Mouse (Mus musculus) CH12.LX (cell line): ENCODE data around the gene Pdia3. TPM values are rescaled to one million over a fixed set of nuclear protein-coding genes. Genes with fewer than 3 reads are reported as not detected.

Experiments used
- DNase-seq: peaks from one replicate; pipeline ENCODE4 v3.0.0-alpha.2; 2013; ENCODE audit errors: extremely low read depth
- H3K27ac ChIP-seq: 2 replicates; pipeline ENCODE4 v1.5.1; 2012; ENCODE audit warnings: low read depth, mild to moderate bottlenecking, control low read depth, moderate library complexity; ENCODE audit not compliant: insufficient read depth
- H3K27me3 ChIP-seq: replicated peaks from 2 replicates; pipeline ENCODE3; 2012; ENCODE audit warnings: inconsistent platforms
- H3K36me3 ChIP-seq, 2 experiments: replicated peaks in 1 of 2; 2 replicates each; pipeline versions ENCODE3 to v1.6.1; 2012; ENCODE audit warnings: inconsistent platforms in 1 of 2, low read length in 1 of 2, mild to moderate bottlenecking in 1 of 2, mixed read lengths in 1 of 2, moderate library complexity in 1 of 2; ENCODE audit not compliant: control insufficient read depth in 1 of 2, insufficient read depth in 1 of 2
- H3K4me1 ChIP-seq, 2 experiments: 2 replicates each; pipeline ENCODE4 v1.6.1; 2012; ENCODE audit warnings: inconsistent platforms in 1 of 2, moderate library complexity in 1 of 2; ENCODE audit not compliant: insufficient read depth in 2 of 2, control insufficient read depth in 1 of 2
- H3K4me2 ChIP-seq: 2 replicates; pipeline ENCODE4 v1.6.1; 2012; ENCODE audit warnings: low read depth, mild to moderate bottlenecking, control low read depth; ENCODE audit not compliant: poor library complexity, insufficient read depth, severe bottlenecking
- H3K4me3 ChIP-seq, 3 experiments: fragments of 150-350 bp in 1 of 3; sonication (generic) in 1 of 3; replicated peaks in 1 of 3; 2 replicates each; pipeline versions ENCODE3 to v1.5.1; 2011 to 2012; ENCODE audit warnings: low read depth in 2 of 3, low read length in 2 of 3, mild to moderate bottlenecking in 2 of 3, moderate library complexity in 2 of 3, control low read depth in 1 of 3, improper control_type of control experiment in 1 of 3, inconsistent platforms in 1 of 3, mixed read lengths in 1 of 3; ENCODE audit not compliant: poor library complexity in 1 of 3
- H3K79me2 ChIP-seq: replicated peaks from 2 replicates; pipeline ENCODE4 v1.6.1; 2012; ENCODE audit warnings: mild to moderate bottlenecking, moderate library complexity; ENCODE audit not compliant: control insufficient read depth, poor library complexity, insufficient read depth, severe bottlenecking; ENCODE audit errors: extremely low read depth
- H3K9ac ChIP-seq: 2 replicates; pipeline ENCODE4 v1.6.1; 2012; ENCODE audit warnings: low read depth, mild to moderate bottlenecking, control low read depth, moderate library complexity; ENCODE audit not compliant: insufficient read depth
- H3K9me3 ChIP-seq: replicated peaks from 2 replicates; pipeline ENCODE3; 2012; ENCODE audit warnings: low read length, inconsistent platforms, mixed read lengths
- CHD1 ChIP-seq: IDR thresholded peaks from 2 replicates; pipeline ENCODE4 v1.6.1; 2012; ENCODE audit warnings: low read depth, low read length, improper control_type of control experiment, inconsistent platforms
- CHD2 ChIP-seq: IDR thresholded peaks from 2 replicates; pipeline ENCODE4 v1.6.1; 2011; ENCODE audit warnings: low read length, improper control_type of control experiment
- E2F4 ChIP-seq: IDR thresholded peaks from 2 replicates; pipeline ENCODE4 v1.6.1; 2011; ENCODE audit warnings: low read depth, low read length, improper control_type of control experiment; ENCODE audit not compliant: insufficient replicate concordance
- ELF1 ChIP-seq: IDR thresholded peaks from 2 replicates; pipeline ENCODE4 v1.6.1; 2014; ENCODE audit warnings: low read depth, mild to moderate bottlenecking, inconsistent platforms, low read length, improper control_type of control experiment
- EP300 ChIP-seq: IDR thresholded peaks from 2 replicates; pipeline ENCODE4 v1.6.1; 2011; ENCODE audit warnings: low read length, improper control_type of control experiment
- ETS1 ChIP-seq: conservative IDR thresholded peaks from 2 replicates; pipeline ENCODE4 v1.6.1; 2012; ENCODE audit warnings: low read depth, mild to moderate bottlenecking, inconsistent platforms, low read length, improper control_type of control experiment, moderate library complexity
- GABPA ChIP-seq: IDR thresholded peaks from 2 replicates; pipeline ENCODE4 v1.6.1; 2012; ENCODE audit warnings: low read depth, low read length, improper control_type of control experiment, inconsistent platforms; ENCODE audit not compliant: insufficient replicate concordance
- MAX ChIP-seq: IDR thresholded peaks from 2 replicates; pipeline ENCODE4 v1.6.1; 2011; ENCODE audit warnings: low read length, improper control_type of control experiment
- MXI1 ChIP-seq: IDR thresholded peaks from 2 replicates; pipeline ENCODE4 v1.6.1; 2011; ENCODE audit warnings: mild to moderate bottlenecking, low read depth, low read length, improper control_type of control experiment
- MYC ChIP-seq: IDR thresholded peaks from 2 replicates; pipeline ENCODE4 v1.6.1; 2011; ENCODE audit warnings: low read depth, mild to moderate bottlenecking, improper control_type of control experiment, low read length
- RAD21 ChIP-seq: IDR thresholded peaks from 2 replicates; pipeline ENCODE4 v1.6.1; 2011; ENCODE audit warnings: low read depth, mild to moderate bottlenecking, low read length, improper control_type of control experiment, moderate library complexity
- SIN3A ChIP-seq: IDR thresholded peaks from 2 replicates; pipeline ENCODE4 v1.6.1; 2012; ENCODE audit warnings: low read length, improper control_type of control experiment, inconsistent platforms
- TBP ChIP-seq: conservative IDR thresholded peaks from 2 replicates; pipeline ENCODE4 v1.6.1; 2011; ENCODE audit warnings: low read depth, low read length, improper control_type of control experiment
- USF2 ChIP-seq: conservative IDR thresholded peaks from 2 replicates; pipeline ENCODE4 v1.6.1; 2011; ENCODE audit warnings: low read depth, low read length, improper control_type of control experiment
- ZC3H11A ChIP-seq: IDR thresholded peaks from 2 replicates; pipeline ENCODE4 v1.6.1; 2012; ENCODE audit warnings: low read depth, mild to moderate bottlenecking, inconsistent platforms, low read length, improper control_type of control experiment
- ZNF384 ChIP-seq: IDR thresholded peaks from 2 replicates; pipeline ENCODE4 v1.6.1; 2012; ENCODE audit warnings: low read depth, low read length, improper control_type of control experiment, inconsistent platforms
- dilution Hi-C: fragments of 300-500 bp; cut with MboI; formaldehyde crosslinking; loops from 2 replicates; pipeline ENCODE4 v1.14.3; 2020; ENCODE audit warnings: low sequenced_read_pairs; ENCODE audit not compliant: extremely low pct_unique_long_range_greater_than_20kb, extremely low pct_ligation_motif_present
- in situ Hi-C: fragments of 300-500 bp; cut with MboI; formaldehyde crosslinking; loops from 3 replicates; pipeline ENCODE4 v1.14.3; 2019; ENCODE audit warnings: low sequenced_read_pairs, low pct_ligation_motif_present, low pct_unique_long_range_greater_than_20kb, mixed read lengths
- polyA plus RNA-seq: library from polyadenylated mRNA; unstranded; fragments of >175 nt; gene quantifications from 2 replicates; pipeline ENCODE4 v1.2.1, GENCODE M21; 2012; ENCODE audit warnings: low read depth; ENCODE audit not compliant: insufficient read length
- total RNA-seq, 2 experiments: library from RNA; depleted of rRNA; stranded (reverse); fragments of 300-350 nt in 1 of 2; fragments of >200 nt in 1 of 2; gene quantifications; 2 replicates each; pipeline ENCODE4 v1.2.3; 2012 to 2014

Pdia3 gene
- total and polyA plus RNA-seq, 3 experiments: 54.5 to 406 (median 169) TPM

DNA sequence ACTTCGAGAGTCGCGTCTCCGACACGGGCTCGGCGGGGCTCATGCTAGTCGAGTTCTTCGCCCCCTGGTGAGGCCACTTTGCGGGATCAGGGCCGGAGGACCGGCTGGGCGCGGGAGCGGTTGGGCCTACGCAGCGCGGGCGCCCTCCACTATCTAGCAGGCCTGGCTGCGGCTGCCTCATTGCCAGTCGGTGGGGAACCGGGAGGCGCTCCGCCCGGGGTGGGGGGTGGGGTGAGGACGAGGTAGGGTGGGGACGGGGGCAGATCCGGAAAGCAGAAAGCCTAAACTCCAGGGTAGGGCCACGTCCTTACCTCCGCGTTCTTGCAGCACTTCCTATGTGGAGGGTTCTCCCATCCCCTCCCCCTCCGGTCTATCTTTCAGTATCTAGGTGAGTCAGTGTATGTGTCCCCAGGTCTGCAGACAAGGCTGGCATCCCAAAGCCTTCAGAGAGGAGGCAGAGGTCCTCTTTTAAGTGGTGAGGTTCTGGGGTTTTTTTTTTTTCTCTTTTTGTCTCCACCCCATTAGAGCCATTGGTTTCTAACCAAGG, 637 bp downstream of the Pdia3 start:
- Histone ChIP-seq H3K36me3 (peaks cover 5 to 34% of the 10 kb centered on the region in 2 experiments), H3K27me3 (no peaks in the 10 kb centered on the region), H3K4me2 (peak overlapping the region; percentile 62), H3K4me3 (peak overlapping the region; percentile 72 to 96 (median 94)), H3K9ac (peak overlapping the region; percentile 96), H3K27ac (peak overlapping the region; percentile 85), H3K79me2 (peaks cover 54% of the 10 kb centered on the region), H3K4me1 (peaks cover 8 to 48% of the 10 kb centered on the region in 2 experiments; a peak in 3 of 4 replicates), H3K9me3 (no peaks in the 10 kb centered on the region)
- peak; percentile 77 for DNase-seq
- in situ Hi-C loops (no loop called here), dilution Hi-C loops (no loop called here)
- TF ChIP-seq SIN3A (peak; percentile 84), CHD2 (peak; percentile 73), MAX (peak; percentile 18; the same call in 1 of the 2 replicates), CHD1 (peak; percentile 82), MYC (0 out of 2 replicates have a peak, but pooled peaks have one; percentile 45), ZNF384 (peak; percentile 64), ELF1 (peak; percentile 59), MXI1 (peak; percentile 58), USF2 (no peak), E2F4 (no peak), EP300 (0 out of 2 replicates have a peak, but pooled peaks have one; percentile 18), GABPA (no peak), ETS1 (0 out of 2 replicates have a peak, but pooled peaks have one; percentile 17)

DNA sequence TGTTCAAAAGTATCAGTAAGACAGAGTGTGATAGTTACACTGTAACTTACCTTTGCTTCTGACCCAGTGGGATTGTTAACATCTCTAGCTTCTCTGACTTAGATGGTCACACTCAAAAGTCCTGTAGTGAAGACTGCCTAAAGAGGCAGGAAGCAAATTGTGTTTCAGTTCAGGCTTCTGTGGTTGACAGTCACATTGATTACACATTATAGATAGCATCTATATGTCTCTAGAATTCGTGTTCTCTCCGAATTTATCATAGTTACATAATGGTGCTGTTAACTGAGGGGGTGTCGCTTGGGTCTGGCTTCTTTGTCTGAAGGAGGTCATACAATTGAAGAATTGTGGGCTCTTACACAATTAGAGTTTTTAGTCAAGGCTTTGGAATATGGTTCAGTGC, 1.5 kb downstream of the Pdia3 start:
- Histone ChIP-seq H3K4me3 (peak overlapping the region; percentile 43 to 96 (median 72)), H3K79me2 (peaks cover 59% of the 10 kb centered on the region), H3K27me3 (no peaks in the 10 kb centered on the region), H3K4me2 (peak overlapping the region; percentile 94), H3K9ac (peak overlapping the region; percentile 96; the same call in 1 of the 2 replicates), H3K9me3 (no peaks in the 10 kb centered on the region), H3K36me3 (peaks cover 8 to 39% of the 10 kb centered on the region in 2 experiments), H3K4me1 (peaks cover 8 to 54% of the 10 kb centered on the region in 2 experiments; a peak in 3 of 4 replicates), H3K27ac (no peak overlapping the region)
- no peak for DNase-seq
- in situ Hi-C loops (no loop called here), dilution Hi-C loops (no loop called here)
- no peak for TF ChIP-seq MXI1
- TF ChIP-seq ZC3H11A: no peak
- TF ChIP-seq RAD21: no peak
- no peak for TF ChIP-seq USF2
- 0 out of 2 replicates have a peak, but pooled peaks have one; percentile 14 for TF ChIP-seq SIN3A
- TF ChIP-seq TBP: no peak
